ENCODE assay signal across 27 mouse cellular contexts in the genomic region with DNA sequence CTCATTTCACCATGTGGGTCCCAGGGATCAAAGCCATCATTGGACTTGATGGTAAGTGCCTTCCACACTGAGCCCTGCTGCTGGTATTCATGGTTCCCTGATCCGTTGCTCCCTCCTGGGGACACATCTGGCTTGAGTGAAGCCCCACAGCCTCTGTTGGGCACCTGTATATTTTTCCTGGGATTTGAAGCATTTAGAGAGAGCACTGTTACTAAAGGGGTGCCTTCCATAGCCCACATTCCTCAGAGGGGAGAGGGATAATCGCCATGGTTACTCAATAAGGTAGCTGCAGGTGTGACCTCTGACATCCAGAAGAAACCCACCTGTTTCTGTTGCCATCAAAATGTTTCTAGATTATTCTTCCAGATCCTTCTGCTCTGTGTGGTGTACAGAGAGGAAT.
"Had no signal": no experiment of that assay in that cellular context is flagged by ENCODE, and none has a peak within 500 bp of the region (broad histone marks: within the 10 kb centered on the region; RNA-seq: fewer than 3 reads in every experiment).

No protein-coding gene starts in this region.

- H3K27ac ChIP-seq: embryonic facial prominence, embryonic 12.5 days; embryonic facial prominence, embryonic 13.5 days; embryonic facial prominence, embryonic 15.5 days; forebrain, embryonic 10.5 days; forebrain, embryonic 12.5 days; forebrain, embryonic 13.5 days; forebrain, embryonic 15.5 days; gastrocnemius, adult 2 months; heart, adult 2 months had no signal

- H3K4me3 ChIP-seq: embryonic facial prominence, embryonic 12.5 days; embryonic facial prominence, embryonic 13.5 days; embryonic facial prominence, embryonic 15.5 days; erythroblast, embryonic 14.5 days; forebrain, embryonic 10.5 days; forebrain, embryonic 12.5 days; forebrain, embryonic 13.5 days; forebrain, embryonic 15.5 days; gastrocnemius, adult 2 months; heart, adult 2 months had no signal

- H3K4me2 ChIP-seq: embryonic facial prominence, embryonic 12.5 days; embryonic facial prominence, embryonic 13.5 days; embryonic facial prominence, embryonic 15.5 days; forebrain, embryonic 12.5 days; forebrain, embryonic 13.5 days; forebrain, embryonic 15.5 days had no signal

- H3K9me3 ChIP-seq: embryonic facial prominence, embryonic 12.5 days; embryonic facial prominence, embryonic 13.5 days; embryonic facial prominence, embryonic 15.5 days; forebrain, embryonic 10.5 days; forebrain, embryonic 12.5 days; forebrain, embryonic 13.5 days; forebrain, embryonic 15.5 days had no signal

- ATAC-seq: forebrain, embryonic 13.5 days; forebrain, embryonic 14.5 days; forebrain, embryonic 15.5 days; forebrain, embryonic 16.5 days; forebrain, postnatal 0 days had no signal

- H3K4me1 ChIP-seq: embryonic facial prominence, embryonic 15.5 days; forebrain, embryonic 12.5 days; forebrain, embryonic 13.5 days; forebrain, embryonic 15.5 days had no signal

- H3K27me3 ChIP-seq: embryonic facial prominence, embryonic 12.5 days; forebrain, embryonic 13.5 days; forebrain, embryonic 15.5 days had no signal

- DNase-seq: cerebellum, adult 8-10 months; cerebellum, adult 9-10 months; cerebellum, adult 9-11 months; cerebellum, postnatal 10 days; cerebellum, postnatal 14 days; cerebellum, postnatal 25 days; cerebellum, postnatal 36 days; embryo, embryonic 11 days; forebrain, postnatal 0 days; gastrocnemius, adult 2 months; gastrocnemius, postnatal 10 days; gastrocnemius, postnatal 14 days; gastrocnemius, postnatal 25 days; gastrocnemius, postnatal 36 days; heart, adult 11 months; heart, adult 18-20 months; heart, adult 2 months had no signal

- H3K36me3 ChIP-seq: embryonic facial prominence, embryonic 12.5 days; embryonic facial prominence, embryonic 13.5 days; embryonic facial prominence, embryonic 15.5 days; forebrain, embryonic 10.5 days; forebrain, embryonic 12.5 days; forebrain, embryonic 15.5 days had no signal

- H3K9ac ChIP-seq: embryonic facial prominence, embryonic 12.5 days; embryonic facial prominence, embryonic 13.5 days; embryonic facial prominence, embryonic 15.5 days; forebrain, embryonic 12.5 days; forebrain, embryonic 13.5 days; forebrain, embryonic 15.5 days; forebrain, postnatal 0 days had no signal
